Mouse (Mus musculus) thymus, adult 2 months (tissue): ENCODE results near the gene Atxn2l.

ENCODE experiments used
- CTCF ChIP-seq: fragments of 200-500 bp; IDR thresholded peaks from 2 replicates; pipeline ENCODE4 v1.5.1; 2012; ENCODE audit warnings: mild to moderate bottlenecking, control low read depth, low read length, moderate library complexity, borderline replicate concordance; ENCODE audit not compliant: control insufficient read depth, poor library complexity, insufficient read depth; ENCODE audit errors: extremely low read depth
- POLR2A ChIP-seq: fragments of 200-500 bp; IDR thresholded peaks from 2 replicates; pipeline ENCODE4 v1.6.1; 2012; ENCODE audit warnings: mild to moderate bottlenecking, low read length, control low read depth, moderate library complexity; ENCODE audit not compliant: control insufficient read depth, poor library complexity, insufficient read depth; ENCODE audit errors: extremely low read depth

DNA sequence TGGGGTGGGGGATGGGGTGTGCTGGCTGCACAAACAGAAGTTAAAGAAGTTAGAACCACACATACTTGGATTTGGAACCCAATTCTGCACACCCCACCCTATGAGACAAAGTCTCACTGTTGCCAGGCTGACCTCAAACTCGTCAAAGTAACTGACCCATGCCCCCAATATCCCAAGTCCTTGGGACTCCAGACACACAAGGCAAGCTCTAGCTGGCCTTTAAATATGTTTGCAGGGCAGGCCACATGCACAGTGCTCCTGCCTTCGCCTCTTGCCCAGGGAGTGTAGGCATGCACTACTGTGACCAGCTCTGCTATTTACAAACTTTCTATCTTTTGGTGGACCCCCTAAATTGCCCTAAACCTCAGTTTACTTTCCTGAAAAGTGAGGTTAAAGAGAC lies 48.0 kb downstream of the Atxn2l start:
- no peak for TF ChIP-seq CTCF
- no peak for TF ChIP-seq POLR2A
